Mouse (Mus musculus): ENCODE measurements around the gene Sardh. TPM values are rescaled to one million over a fixed set of nuclear protein-coding genes. Genes with fewer than 3 reads are reported as not detected.

Gene Sardh
- polyA plus RNA-seq, 1 experiment from 2014 or later: 18.2 TPM

Other genes starting within 250 kb of the Sardh start
- 35.9 and 43.2 TPM in 2 replicates for gene Cacfd1, start 238.4 kb downstream of the Sardh start, polyA plus RNA-seq (2015; fragmentation: Nextera tagmentation; extraction: Ambion mirVana)
- 0.18 TPM in 1 of 2 replicates, not detected in the other for gene Slc2a6, start 220.3 kb downstream of the Sardh start, polyA plus RNA-seq (2015; fragmentation: Nextera tagmentation; extraction: Ambion mirVana)
- gene Mymk, start 176.2 kb downstream of the Sardh start, polyA plus RNA-seq (2015; fragmentation: Nextera tagmentation; extraction: Ambion mirVana): 0.41 and 1.2 TPM in 2 replicates
- gene Adamtsl2, start 169.0 kb downstream of the Sardh start, polyA plus RNA-seq (2015; fragmentation: Nextera tagmentation; extraction: Ambion mirVana): 11.2 and 11.6 TPM in 2 replicates
- 0.24 and 0.53 TPM in 2 replicates for gene Fam163b, start 105.8 kb downstream of the Sardh start, polyA plus RNA-seq (2015; fragmentation: Nextera tagmentation; extraction: Ambion mirVana)
- gene Dbh, start 83.1 kb downstream of the Sardh start, polyA plus RNA-seq (2015; fragmentation: Nextera tagmentation; extraction: Ambion mirVana): 0.55 and 0.88 TPM in 2 replicates
- gene Vav2, start 178.7 kb upstream of the Sardh start, polyA plus RNA-seq (2015; fragmentation: Nextera tagmentation; extraction: Ambion mirVana): 2.6 and 2.7 TPM in 2 replicates
- 3.7 and 3.8 TPM in 2 replicates for gene Brd3os, start 194.0 kb upstream of the Sardh start, polyA plus RNA-seq (2015; fragmentation: Nextera tagmentation; extraction: Ambion mirVana)

Data from heart, embryonic 13.5 days (tissue).